Mouse (Mus musculus): ENCODE data around the gene Inpp5k.

Gene Inpp5k

GRCm38 (mm10) chr11:75620136-75620780 is 10.5 kb upstream of the Inpp5k start:
- no peak for DNase-seq

GRCm38 (mm10) chr11:75621426-75621825 is 9.4 kb upstream of the Inpp5k start:
- no peak for DNase-seq

- DNase-seq: peak; percentile 47 to 66
Measured at GRCm38 (mm10) chr11:75622588-75623329, 8.0 kb upstream of the Inpp5k start.

- no peak for DNase-seq
Measured at GRCm38 (mm10) chr11:75624102-75624554, 6.7 kb upstream of the Inpp5k start.

- no peak for DNase-seq
Measured at GRCm38 (mm10) chr11:75625820-75626219, 5.0 kb upstream of the Inpp5k start.

- no peak for DNase-seq
Measured at GRCm38 (mm10) chr11:75630098-75630497, 690 bp upstream of the Inpp5k start.

- DNase-seq: peak in 1 of 2 experiments; percentile 39
Measured at GRCm38 (mm10) chr11:75631561-75632225, 905 bp downstream of the Inpp5k start.

GRCm38 (mm10) chr11:75632921-75633320 is 2.1 kb downstream of the Inpp5k start:
- DNase-seq: no peak

GRCm38 (mm10) chr11:75634801-75635200 is 4.0 kb downstream of the Inpp5k start:
- DNase-seq: no peak

GRCm38 (mm10) chr11:75635315-75635714 is 4.5 kb downstream of the Inpp5k start:
- no peak for DNase-seq

- no peak for DNase-seq
Measured at GRCm38 (mm10) chr11:75643323-75643722, 12.5 kb downstream of the Inpp5k start.

- DNase-seq: peak; percentile 40 to 58
Measured at GRCm38 (mm10) chr11:75644684-75645083, 13.9 kb downstream of the Inpp5k start.

- DNase-seq: no peak
Measured at GRCm38 (mm10) chr11:75647681-75648211, 17.0 kb downstream of the Inpp5k start.

- DNase-seq: no peak
Measured at GRCm38 (mm10) chr11:75649155-75649561, 18.4 kb downstream of the Inpp5k start.

- peak in 1 of 2 experiments; percentile 29 for DNase-seq
Measured at GRCm38 (mm10) chr11:75650311-75650710, 19.5 kb downstream of the Inpp5k start, which contains the start of gene Myo1c. Gene Myo1c (plus strand): TSS chr11:75650504.

- DNase-seq: no peak
Measured at GRCm38 (mm10) chr11:75650958-75651425, 20.2 kb downstream of the Inpp5k start.

GRCm38 (mm10) chr11:75651426-75652221 is 20.8 kb downstream of the Inpp5k start:
- peak; percentile 76 to 79 for DNase-seq

- peak; percentile 68 to 82 for DNase-seq
Measured at GRCm38 (mm10) chr11:75652222-75652941, 21.6 kb downstream of the Inpp5k start.

- DNase-seq: peak; percentile 18 to 26
Measured at GRCm38 (mm10) chr11:75652942-75653684, 22.3 kb downstream of the Inpp5k start.

GRCm38 (mm10) chr11:75653781-75654470 is 23.1 kb downstream of the Inpp5k start:
- peak; percentile 74 to 83 for DNase-seq

Data from thymus, postnatal 36 days (tissue).